Mouse (Mus musculus): ENCODE measurements at regions not wholly inside any gene's neighbourhood (a gene's known extent, or its start where the extent isn't known, plus 50 kb on each side); places are given as distances from the start of the nearest gene placed in this dataset.

GRCm38 (mm10) chr1:3900354-3900753, 907.3 kb upstream of the Gm37988 start:
- H3K9me3 ChIP-seq (ENCODE audit: control insufficient read depth, low read length) = no peaks in the 10 kb centered on the region
- H3K36me3 ChIP-seq (ENCODE audit: control insufficient read depth, insufficient read depth, low read length) = no peaks in the 10 kb centered on the region
- H3K4me1 ChIP-seq (ENCODE audit: control insufficient read depth, insufficient read depth, low read length) = no peaks in the 10 kb centered on the region
- no peak overlapping the region for H3K4me3 ChIP-seq (ENCODE audit: low read depth, low read length)
- DNase-seq (ENCODE audit: low spot score) (peak; percentile 82), ATAC-seq (ENCODE audit: low read depth) (no peak)
- H3K4me2 ChIP-seq (ENCODE audit: low read depth, low read length) = no peak overlapping the region
- no peaks in the 10 kb centered on the region for H3K27me3 ChIP-seq (replicated peaks; ENCODE audit: control insufficient read depth, insufficient read depth, low read length)
- no peak overlapping the region for H3K9ac ChIP-seq (ENCODE audit: low read depth, low read length)
- H3K27ac ChIP-seq (replicated peaks; ENCODE audit: low read depth, low read length) = no peak overlapping the region
- 31% methylated on average over 2 of the region's 2 CpGs for WGBS

GRCm38 (mm10) chr1:3903432-3903831, 904.3 kb upstream of the Gm37988 start:
- Histone ChIP-seq H3K27me3 (replicated peaks; ENCODE audit: control insufficient read depth, insufficient read depth, low read length) (no peaks in the 10 kb centered on the region), H3K36me3 (ENCODE audit: control insufficient read depth, insufficient read depth, low read length) (no peaks in the 10 kb centered on the region), H3K4me3 (ENCODE audit: low read depth, low read length) (no peak overlapping the region), H3K4me2 (ENCODE audit: low read depth, low read length) (no peak overlapping the region), H3K9me3 (ENCODE audit: control insufficient read depth, low read length) (no peaks in the 10 kb centered on the region), H3K9ac (ENCODE audit: low read depth, low read length) (no peak overlapping the region), H3K4me1 (ENCODE audit: control insufficient read depth, insufficient read depth, low read length) (no peaks in the 10 kb centered on the region), H3K27ac (replicated peaks; ENCODE audit: low read depth, low read length) (no peak overlapping the region)
- 45% methylated on average over 1 of the region's 1 CpGs for WGBS
- no peak for ATAC-seq (ENCODE audit: low read depth)
- peak; percentile 65 for DNase-seq (ENCODE audit: low spot score)

- no peak overlapping the region for H3K27ac ChIP-seq (replicated peaks; ENCODE audit: low read depth, low read length)
- no peak overlapping the region for H3K4me3 ChIP-seq (ENCODE audit: low read depth, low read length)
- no peak overlapping the region for H3K9ac ChIP-seq (ENCODE audit: low read depth, low read length)
- H3K27me3 ChIP-seq (replicated peaks; ENCODE audit: control insufficient read depth, insufficient read depth, low read length) = no peaks in the 10 kb centered on the region
- DNase-seq (ENCODE audit: low spot score) (no peak), ATAC-seq (ENCODE audit: low read depth) (no peak)
- H3K4me2 ChIP-seq (ENCODE audit: low read depth, low read length) = no peak overlapping the region
- H3K36me3 ChIP-seq (ENCODE audit: control insufficient read depth, insufficient read depth, low read length) = no peaks in the 10 kb centered on the region
- H3K9me3 ChIP-seq (ENCODE audit: control insufficient read depth, low read length) = no peaks in the 10 kb centered on the region
- WGBS = 17% methylated on average over 1 of the region's 1 CpGs
- no peaks in the 10 kb centered on the region for H3K4me1 ChIP-seq (ENCODE audit: control insufficient read depth, insufficient read depth, low read length)
Measured at GRCm38 (mm10) chr1:3912499-3912898, 895.2 kb upstream of the Gm37988 start.

- H3K27me3 ChIP-seq (replicated peaks; ENCODE audit: control insufficient read depth, insufficient read depth, low read length) = no peaks in the 10 kb centered on the region
- no peak overlapping the region for H3K4me2 ChIP-seq (ENCODE audit: low read depth, low read length)
- no peaks in the 10 kb centered on the region for H3K4me1 ChIP-seq (ENCODE audit: control insufficient read depth, insufficient read depth, low read length)
- DNase-seq (ENCODE audit: low spot score) (peak; percentile 71), ATAC-seq (ENCODE audit: low read depth) (peak; percentile 41; the same call in 1 of the 2 replicates)
- no peak overlapping the region for H3K9ac ChIP-seq (ENCODE audit: low read depth, low read length)
- no peaks in the 10 kb centered on the region for H3K36me3 ChIP-seq (ENCODE audit: control insufficient read depth, insufficient read depth, low read length)
- WGBS = 33% methylated on average over 1 of the region's 1 CpGs
- H3K4me3 ChIP-seq (ENCODE audit: low read depth, low read length) = no peak overlapping the region
- H3K9me3 ChIP-seq (ENCODE audit: control insufficient read depth, low read length) = no peaks in the 10 kb centered on the region
- no peak overlapping the region for H3K27ac ChIP-seq (replicated peaks; ENCODE audit: low read depth, low read length)
Measured at GRCm38 (mm10) chr1:3913631-3914030, 894.1 kb upstream of the Gm37988 start.
